Mouse (Mus musculus): ENCODE measurements around the gene Ccnjl.
A peak's percentile ranks its signal among the peaks of the same experiment; 100 is the strongest.

Gene Ccnjl

GRCm38 (mm10) chr11:43528683-43529499 is at the start of gene Ccnjl:
Gene Ccnjl, plus strand, starts transcription at chr11:43528784.
- DNase-seq (ENCODE audit: low spot score): peak; percentile 79

GRCm38 (mm10) chr11:43479376-43479775 is 49.2 kb upstream of the Ccnjl start:
- no peak for DNase-seq (ENCODE audit: low spot score)

DNA sequence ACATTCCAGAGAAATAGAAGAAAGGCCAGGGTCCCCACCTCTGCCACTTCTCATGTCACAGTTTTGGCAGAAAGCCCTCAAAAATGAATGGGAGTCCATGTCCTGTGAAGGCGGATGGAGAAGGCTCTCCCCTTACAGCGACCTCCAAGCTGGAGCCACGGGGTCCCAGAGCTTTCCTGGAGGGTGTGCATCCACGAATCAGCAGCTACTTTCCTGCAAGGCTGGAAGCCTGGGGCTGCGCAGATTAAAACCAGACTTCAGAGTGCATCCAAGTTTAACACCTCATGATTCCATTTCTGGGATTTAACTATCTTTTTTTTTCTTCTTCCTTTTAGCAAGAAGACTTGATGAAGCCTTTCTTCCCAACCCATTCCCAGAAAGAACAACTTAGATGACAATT is 48.0 kb upstream of the Ccnjl start:
- no peak for DNase-seq (ENCODE audit: low spot score)

DNA sequence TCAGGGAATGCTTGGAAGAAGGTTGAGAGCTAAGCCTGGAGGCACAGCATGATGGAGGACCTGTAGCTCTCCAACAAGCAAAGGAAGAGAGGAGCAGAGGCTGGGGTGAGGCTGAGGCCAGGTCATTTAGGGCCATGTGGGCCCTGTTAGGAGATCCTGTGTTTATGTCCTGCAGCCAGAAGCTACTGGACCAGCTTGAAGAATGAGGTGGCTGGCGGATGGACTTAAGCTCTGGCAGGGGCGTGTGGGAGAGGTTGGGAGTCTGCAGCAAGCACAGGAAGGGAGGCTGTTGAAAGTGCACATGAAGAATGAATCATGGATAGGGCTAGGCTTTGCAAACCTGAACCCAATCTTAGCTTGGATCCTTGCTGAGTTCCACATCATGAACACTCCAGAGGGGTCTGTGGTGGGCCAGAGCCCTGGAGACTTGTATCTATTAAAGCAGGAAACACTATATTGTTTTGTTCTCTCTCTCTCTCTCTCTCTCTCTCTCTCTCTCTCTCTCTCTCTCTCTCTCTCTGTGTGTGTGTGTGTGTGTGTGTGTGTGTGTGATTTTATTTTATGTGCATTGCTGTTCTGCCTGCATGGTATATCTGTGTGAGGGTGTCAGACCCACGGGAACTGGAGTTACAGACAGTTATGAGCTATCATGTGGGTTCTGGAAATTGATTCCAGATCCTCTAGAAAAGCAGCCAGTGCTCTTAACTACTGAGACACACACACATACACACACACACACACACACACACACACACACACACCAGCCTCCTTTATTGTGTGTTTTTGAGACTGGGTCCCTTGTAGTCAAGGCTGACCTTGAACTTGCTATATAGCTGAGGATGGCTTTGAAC is 46.7 kb upstream of the Ccnjl start:
- DNase-seq (ENCODE audit: low spot score): no peak

DNA sequence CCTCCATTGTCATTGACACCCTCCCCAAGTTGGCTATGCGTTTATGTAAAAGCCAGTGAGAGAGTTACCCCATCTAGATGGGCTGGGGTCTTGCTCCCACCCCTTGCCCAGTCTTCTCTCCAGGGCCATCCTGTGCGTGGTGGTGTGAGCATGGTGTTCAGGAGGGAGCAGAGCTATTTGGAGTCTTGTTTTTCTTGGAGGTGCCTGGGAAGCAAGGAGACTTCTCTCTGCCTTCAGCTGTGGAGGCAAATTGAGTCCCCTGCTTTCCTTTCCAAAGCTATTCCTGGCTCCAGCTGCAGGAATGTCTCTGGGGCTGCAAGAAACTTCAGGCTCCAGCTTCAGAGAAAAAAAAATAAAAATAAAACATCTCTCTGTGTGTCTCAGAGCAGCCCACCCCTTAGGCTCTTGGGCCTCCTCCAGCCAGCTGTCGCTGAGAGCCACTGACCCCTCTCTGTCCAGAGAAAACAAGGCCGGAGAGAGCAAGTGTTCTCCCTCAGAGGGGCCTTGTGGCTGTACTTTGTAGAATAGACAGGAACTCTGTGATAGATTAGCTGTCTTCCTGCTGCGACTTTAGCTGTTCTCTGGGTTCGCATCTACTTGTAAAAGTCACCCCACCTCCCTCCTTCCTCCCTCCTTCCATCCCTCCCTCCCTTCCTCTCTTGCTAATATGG is 45.3 kb upstream of the Ccnjl start:
- DNase-seq (ENCODE audit: low spot score): no peak

- no peak for DNase-seq (ENCODE audit: low spot score)
Observed at GRCm38 (mm10) chr11:43484057-43484456, 44.5 kb upstream of the Ccnjl start.

DNA sequence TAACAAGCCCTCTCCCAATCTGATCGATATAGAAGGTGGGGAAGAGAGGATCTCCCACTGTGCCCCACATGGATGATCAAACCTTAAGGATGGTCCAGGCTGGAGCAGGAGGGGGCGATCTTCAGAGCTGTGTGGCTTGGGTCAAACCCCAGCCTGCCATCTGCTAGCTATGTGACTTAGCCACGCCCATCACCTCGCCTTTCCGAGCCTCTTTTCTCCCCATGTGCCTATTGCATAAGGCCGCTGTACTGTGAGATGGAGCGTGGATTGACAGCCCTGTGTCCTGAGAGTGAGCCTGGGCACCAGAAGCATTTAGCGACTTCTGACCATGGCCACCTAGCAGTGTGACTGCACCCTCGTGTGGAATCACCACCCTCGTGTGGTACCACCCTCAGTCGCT is 43.9 kb upstream of the Ccnjl start:
- no peak for DNase-seq (ENCODE audit: low spot score)

- no peak for DNase-seq (ENCODE audit: low spot score)
Observed at GRCm38 (mm10) chr11:43485855-43486254, 42.7 kb upstream of the Ccnjl start.

DNA sequence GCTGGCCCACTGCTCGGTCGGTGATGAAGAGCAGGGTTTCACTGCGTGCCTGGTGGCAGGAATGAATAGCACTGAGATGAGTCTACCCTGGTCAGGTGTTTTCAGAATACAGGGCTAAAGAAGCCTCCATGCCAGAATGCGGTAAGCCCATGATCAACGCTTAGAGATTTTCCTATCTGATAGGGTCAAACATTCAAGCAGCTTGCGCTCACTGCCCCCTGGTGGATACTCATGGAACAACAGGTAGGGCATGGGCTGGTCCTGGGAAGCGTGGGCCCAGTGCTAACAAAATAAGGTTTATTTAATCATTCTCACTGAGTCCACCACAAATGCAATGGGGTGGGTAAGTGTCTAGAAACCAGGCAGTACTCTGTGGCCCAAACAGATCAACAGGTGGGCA is 35.9 kb upstream of the Ccnjl start:
- DNase-seq (ENCODE audit: low spot score): peak; percentile 90

GRCm38 (mm10) chr11:43493815-43494409 is 34.7 kb upstream of the Ccnjl start:
- peak; percentile 84 for DNase-seq (ENCODE audit: low spot score)

DNA sequence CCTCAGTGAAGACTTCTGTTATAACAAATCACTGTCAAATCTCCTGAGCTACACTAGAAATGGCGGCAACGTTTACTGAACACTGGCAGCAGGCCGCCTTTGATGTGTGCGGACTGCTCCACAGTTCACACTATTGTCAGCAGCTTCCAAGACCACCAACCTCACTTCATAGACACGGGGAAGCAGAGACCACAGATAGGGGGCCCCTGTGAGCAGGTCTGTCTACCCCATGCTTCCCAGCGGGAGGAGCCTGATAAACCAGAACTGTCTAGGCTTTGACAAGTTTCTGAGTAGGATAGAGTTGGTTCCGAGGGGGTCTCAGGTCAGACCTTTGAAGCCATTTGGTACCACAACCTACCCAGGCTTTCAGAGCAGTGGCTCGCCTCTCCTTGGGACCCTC is 33.5 kb upstream of the Ccnjl start:
- DNase-seq (ENCODE audit: low spot score): no peak

DNA sequence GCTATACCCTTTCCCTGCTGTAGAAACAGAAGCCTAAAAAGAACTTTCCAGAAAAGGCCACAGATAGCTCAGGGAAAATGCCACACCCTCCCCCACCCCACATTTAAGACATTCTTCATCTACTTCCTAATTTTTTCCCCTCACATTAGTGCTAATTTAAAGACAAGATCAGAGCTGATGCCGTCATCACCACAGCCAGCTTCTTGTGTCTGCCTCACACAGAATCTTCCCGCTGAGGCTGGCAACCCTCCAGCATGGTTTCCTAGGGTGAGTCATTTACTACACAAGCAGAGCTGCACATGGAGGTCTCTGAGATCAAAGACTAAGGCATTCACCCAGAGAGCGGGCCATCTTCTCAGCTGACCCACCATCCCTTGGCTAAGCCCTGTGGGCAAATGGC is 33.1 kb upstream of the Ccnjl start:
- DNase-seq (ENCODE audit: low spot score): peak; percentile 67

DNA sequence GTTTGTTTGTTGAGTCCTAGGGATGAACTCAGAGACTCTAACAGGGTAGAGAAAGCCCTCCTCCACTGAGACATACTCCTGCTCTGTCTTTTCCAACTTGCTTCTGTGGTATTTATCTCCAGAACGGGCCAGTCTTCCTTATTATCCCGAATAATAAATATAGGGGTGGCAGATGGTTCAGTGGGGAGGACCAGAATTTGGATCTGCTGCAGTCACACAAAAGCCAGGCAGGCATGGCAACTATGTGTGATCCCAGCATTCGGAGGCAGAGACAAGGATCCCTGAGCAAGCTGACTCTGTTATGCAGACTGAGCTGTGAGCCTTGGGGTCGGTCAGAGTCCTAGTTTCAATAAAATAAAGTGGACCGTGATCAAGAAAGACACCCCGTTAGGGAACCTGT is 27.3 kb upstream of the Ccnjl start:
- no peak for DNase-seq (ENCODE audit: low spot score)

DNA sequence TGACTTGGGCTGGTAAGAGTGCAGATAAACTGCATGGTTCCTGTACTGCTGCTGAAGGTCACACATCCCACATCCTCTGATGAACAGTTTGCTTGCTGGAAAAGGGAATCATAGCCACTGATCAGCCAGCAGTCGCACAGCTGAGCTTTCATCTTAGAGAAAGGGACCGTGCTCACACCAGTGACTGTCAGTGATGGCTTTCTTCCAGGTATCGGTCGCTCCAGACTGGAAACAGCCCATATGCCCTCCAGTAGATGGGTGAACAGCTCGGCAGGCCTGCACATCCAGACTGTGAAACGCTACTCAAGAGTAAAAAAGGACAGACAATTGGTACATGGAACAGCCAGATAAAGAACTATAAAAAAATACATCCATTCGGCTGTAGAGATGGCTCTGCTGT is 23.4 kb upstream of the Ccnjl start:
- no peak for DNase-seq (ENCODE audit: low spot score)

DNA sequence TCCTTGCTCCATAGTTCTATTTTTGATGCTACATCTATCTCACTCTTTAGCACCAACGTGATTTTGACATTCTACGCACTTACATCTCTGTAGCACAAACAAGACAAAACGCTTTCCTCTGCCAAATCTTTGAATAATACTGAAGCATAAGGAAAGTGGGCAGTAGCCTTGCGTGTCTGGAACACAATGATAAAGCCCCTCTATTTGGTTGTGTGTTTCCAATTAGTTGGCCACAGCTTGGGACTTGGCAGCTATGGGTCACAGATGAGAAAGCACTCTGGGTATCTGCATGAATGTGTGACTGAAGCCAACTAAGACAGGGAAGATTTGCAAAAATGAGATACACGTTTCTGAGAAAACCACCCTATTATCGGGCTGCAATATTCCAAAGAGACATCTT is 20.6 kb upstream of the Ccnjl start:
- DNase-seq (ENCODE audit: low spot score): no peak

DNA sequence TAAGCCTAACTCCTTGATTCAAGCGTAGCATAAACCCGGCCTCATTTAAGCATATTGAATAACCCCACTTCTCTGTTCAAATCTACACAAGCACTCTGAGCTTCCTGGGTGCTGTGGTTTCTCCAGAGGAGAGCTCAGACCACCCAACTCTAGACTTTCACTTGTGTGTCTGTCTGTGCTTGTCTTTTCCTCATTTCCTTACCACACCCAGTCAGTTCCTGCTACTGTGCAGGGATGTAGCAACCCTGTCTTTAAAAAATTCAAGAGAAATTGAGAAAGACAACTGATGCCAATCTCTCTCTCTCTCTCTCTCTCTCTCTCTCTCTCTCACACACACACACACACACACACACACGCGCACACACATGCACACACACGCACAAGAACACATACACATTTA is 18.7 kb upstream of the Ccnjl start:
- DNase-seq (ENCODE audit: low spot score): no peak

DNA sequence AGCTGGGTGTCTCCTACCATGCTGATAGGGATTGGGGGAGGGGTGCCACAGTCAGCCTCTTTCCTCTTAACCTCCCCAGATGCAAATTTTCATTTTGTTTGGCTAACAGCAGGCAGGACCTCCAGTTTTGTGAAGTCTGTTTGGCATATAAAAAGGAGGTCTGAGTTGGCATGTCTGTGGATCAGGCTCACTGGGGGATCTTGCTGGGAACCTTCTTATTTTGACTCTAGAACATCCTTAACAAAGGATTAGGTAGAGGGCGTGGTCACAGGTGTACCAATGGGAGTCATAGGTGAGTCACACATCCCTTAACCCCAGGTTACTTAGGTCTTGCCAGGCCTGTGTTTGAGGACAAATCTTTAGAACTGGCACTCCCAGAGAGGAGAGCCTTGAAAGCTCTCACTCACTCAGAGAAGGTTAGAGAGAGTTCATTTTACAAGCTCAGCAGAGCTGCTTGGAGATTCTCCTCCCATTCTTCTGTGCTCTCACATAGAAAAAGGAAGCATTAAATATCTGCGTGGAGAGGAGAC is 15.9 kb upstream of the Ccnjl start:
- no peak for DNase-seq (ENCODE audit: low spot score)

GRCm38 (mm10) chr11:43516344-43517021 is 12.1 kb upstream of the Ccnjl start:
- DNase-seq (ENCODE audit: low spot score): peak; percentile 69

DNA sequence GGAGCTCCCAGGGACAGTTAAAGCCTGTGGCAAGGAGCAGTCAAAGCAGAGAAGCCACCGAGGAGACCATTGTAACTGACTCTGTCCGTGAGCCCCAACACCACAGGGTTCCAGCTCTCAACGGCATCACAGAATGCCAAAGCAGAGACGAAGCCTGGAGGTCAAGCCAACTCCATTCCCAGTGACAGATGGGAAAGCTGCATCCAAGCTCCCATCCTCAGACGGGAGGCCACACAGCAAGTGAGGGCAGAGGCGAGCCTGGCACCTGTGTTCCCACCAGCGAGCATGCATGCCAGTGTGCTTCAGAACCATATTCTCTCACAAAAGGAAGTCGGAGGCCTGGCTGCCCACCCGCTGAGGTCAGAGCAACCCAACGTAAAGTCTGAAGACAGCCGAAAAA is 10.9 kb upstream of the Ccnjl start:
- no peak for DNase-seq (ENCODE audit: low spot score)

GRCm38 (mm10) chr11:43518086-43518485 is 10.5 kb upstream of the Ccnjl start:
- DNase-seq (ENCODE audit: low spot score): no peak

DNA sequence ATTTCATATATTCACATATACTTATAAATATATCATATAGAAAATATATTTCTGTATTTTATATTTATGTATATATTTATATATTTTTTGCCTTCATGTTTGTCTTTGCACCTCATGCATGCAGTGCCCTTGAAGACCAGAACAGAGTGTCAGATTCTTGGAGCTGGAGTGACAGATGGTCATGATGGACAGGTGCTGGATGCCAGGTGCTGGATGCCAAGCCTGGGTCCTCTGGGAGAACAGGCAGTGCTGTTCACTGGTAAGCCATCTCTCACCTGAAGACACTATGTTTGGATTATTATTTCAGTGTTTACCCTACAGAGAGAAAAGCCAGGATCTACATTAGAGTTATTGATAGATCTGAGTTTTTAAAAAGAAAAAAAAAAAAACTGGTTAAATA is 9.8 kb upstream of the Ccnjl start:
- DNase-seq (ENCODE audit: low spot score): no peak

- DNase-seq (ENCODE audit: low spot score): no peak
Observed at GRCm38 (mm10) chr11:43520521-43520920, 8.1 kb upstream of the Ccnjl start.

All from testis, postnatal 10 days (tissue).